Mouse (Mus musculus): Measurements from ENCODE around the gene Pp2d1. TPM values are rescaled to one million over a fixed set of nuclear protein-coding genes. Genes with fewer than 3 reads are reported as not detected.

Pp2d1 gene
- total and polyA plus RNA-seq, 3 experiments = not detected

DNA sequence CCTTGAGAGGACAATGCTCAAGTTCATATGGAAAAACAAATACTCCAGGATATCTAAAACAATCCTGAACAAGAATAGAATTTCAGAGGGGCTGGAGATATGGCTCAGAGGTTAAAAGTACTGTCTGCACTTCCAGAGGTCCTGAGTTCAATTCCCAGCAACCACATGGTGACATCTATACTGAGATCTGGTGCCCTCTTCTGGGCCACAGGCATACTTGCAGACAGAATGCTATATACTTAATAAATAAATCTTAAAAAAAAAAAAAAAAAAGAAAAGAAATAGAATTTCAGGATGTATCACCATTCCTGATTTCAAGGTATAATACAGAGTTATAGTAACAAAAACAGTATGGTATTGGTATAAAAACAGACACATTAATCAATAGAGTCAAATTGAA lies 19.9 kb downstream of the Pp2d1 start:
- in situ Hi-C loops (cut with MboI; ENCODE audit: low pct_ligation_motif_present, low pct_unique_long_range_greater_than_20kb, low sequenced_read_pairs) = no loop called here
- H3K36me3 ChIP-seq (replicated peaks in 1 of 2; ENCODE audit: control insufficient read depth in 1 of 2, insufficient read depth in 1 of 2, low read length in 1 of 2) = peaks cover 0 to 6% of the 10 kb centered on the region in 2 experiments
- TF ChIP-seq RAD21 (IDR thresholded peaks at IDR 0.05; ENCODE audit: low read depth, low read length) (peak; percentile 10), MAZ (IDR thresholded peaks at IDR 0.05; ENCODE audit: low read depth, low read length) (no peak), CTCF (conservative IDR thresholded peaks at IDR 0.05 in 1 of 2, IDR thresholded peaks at IDR 0.05 in 1 of 2; ENCODE audit: low read depth in 2 of 2, low read length in 2 of 2) (peak in 1 of 2 experiments; percentile 34; a peak in 2 of 4 replicates), ZNF384 (IDR thresholded peaks at IDR 0.05; ENCODE audit: low read depth, low read length) (peak; percentile 10; the same call in 1 of the 2 replicates)
- H3K4me2 ChIP-seq (ENCODE audit: insufficient read depth, low read depth, poor library complexity, severe bottlenecking) = no peak overlapping the region
- peak; percentile 3 for DNase-seq (ENCODE audit: extremely low read depth)
- H3K4me3 ChIP-seq (replicated peaks in 1 of 3; ENCODE audit: low read depth in 2 of 3, low read length in 2 of 3, poor library complexity in 1 of 3) = no peak overlapping the region
- no peaks in the 10 kb centered on the region for H3K4me1 ChIP-seq (ENCODE audit: control insufficient read depth in 1 of 2, insufficient read depth in 2 of 2)
- H3K79me2 ChIP-seq (replicated peaks; ENCODE audit: control insufficient read depth, extremely low read depth, insufficient read depth, poor library complexity, severe bottlenecking) = no peaks in the 10 kb centered on the region
- H3K27me3 ChIP-seq (replicated peaks) = no peaks in the 10 kb centered on the region
- no peak overlapping the region for H3K27ac ChIP-seq (ENCODE audit: insufficient read depth, low read depth)
- no peak overlapping the region for H3K9ac ChIP-seq (ENCODE audit: insufficient read depth, low read depth)
- dilution Hi-C loops (cut with MboI; ENCODE audit: extremely low pct_ligation_motif_present, extremely low pct_unique_long_range_greater_than_20kb, low sequenced_read_pairs) = no loop called here
- H3K9me3 ChIP-seq (replicated peaks; ENCODE audit: low read length) = no peaks in the 10 kb centered on the region

DNA sequence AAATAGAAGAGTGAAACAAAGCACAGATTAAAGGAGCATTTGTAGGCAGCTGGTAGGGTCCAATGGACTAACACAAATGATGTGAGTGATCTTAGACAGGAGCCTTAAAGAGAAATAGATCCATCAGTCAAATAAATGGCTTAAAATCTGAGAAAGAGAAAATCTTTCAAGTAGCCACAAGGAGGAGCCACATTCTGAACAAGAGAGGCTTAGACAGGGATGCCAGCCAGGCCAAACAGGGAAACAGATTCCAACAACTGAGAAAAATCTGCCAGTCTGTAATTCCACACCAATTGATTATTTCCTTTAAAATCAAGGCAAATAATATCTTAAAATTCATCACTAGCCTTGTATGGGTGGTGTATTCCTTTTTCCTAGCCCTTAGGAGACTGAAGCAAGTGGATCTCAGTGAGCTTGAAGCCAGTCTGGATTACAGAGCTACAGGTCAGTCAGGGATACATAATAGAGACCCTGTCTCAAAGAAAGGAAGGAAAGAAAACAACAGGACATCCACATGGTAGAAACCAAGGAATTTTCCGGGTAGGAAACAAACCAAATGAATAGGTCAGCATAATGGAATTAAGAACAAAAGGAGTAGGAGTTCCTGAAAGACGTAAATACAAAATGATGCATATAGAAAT lies 26.8 kb downstream of the Pp2d1 start:
- H3K79me2 ChIP-seq (replicated peaks; ENCODE audit: control insufficient read depth, extremely low read depth, insufficient read depth, poor library complexity, severe bottlenecking) = no peaks in the 10 kb centered on the region
- dilution Hi-C loops (cut with MboI; ENCODE audit: extremely low pct_ligation_motif_present, extremely low pct_unique_long_range_greater_than_20kb, low sequenced_read_pairs) (no loop called here), in situ Hi-C loops (cut with MboI; ENCODE audit: low pct_ligation_motif_present, low pct_unique_long_range_greater_than_20kb, low sequenced_read_pairs) (loop anchor here (5.0 kb wide), 1 partner anchor 65 kb away; no protein-coding TSS in a partner anchor)
- H3K4me3 ChIP-seq (replicated peaks in 1 of 3; ENCODE audit: low read depth in 2 of 3, low read length in 2 of 3, poor library complexity in 1 of 3) = no peak overlapping the region
- peaks cover 0 to 10% of the 10 kb centered on the region in 2 experiments for H3K36me3 ChIP-seq (replicated peaks in 1 of 2; ENCODE audit: control insufficient read depth in 1 of 2, insufficient read depth in 1 of 2, low read length in 1 of 2)
- no peaks in the 10 kb centered on the region for H3K27me3 ChIP-seq (replicated peaks)
- H3K9me3 ChIP-seq (replicated peaks; ENCODE audit: low read length) = no peaks in the 10 kb centered on the region
- DNase-seq (ENCODE audit: extremely low read depth) = peak; percentile 12
- no peak for TF ChIP-seq CHD2 (IDR thresholded peaks at IDR 0.05; ENCODE audit: low read length)
- TF ChIP-seq SMC3 (IDR thresholded peaks at IDR 0.05; ENCODE audit: low read depth, low read length) = peak; percentile 47
- peak; percentile 42 for TF ChIP-seq RAD21 (IDR thresholded peaks at IDR 0.05; ENCODE audit: low read depth, low read length)
- peak in 1 of 2 experiments; percentile 60; a peak in 2 of 4 replicates for TF ChIP-seq CTCF (conservative IDR thresholded peaks at IDR 0.05 in 1 of 2, IDR thresholded peaks at IDR 0.05 in 1 of 2; ENCODE audit: low read depth in 2 of 2, low read length in 2 of 2)
- no peak for TF ChIP-seq JUND (conservative IDR thresholded peaks at IDR 0.05; ENCODE audit: low read depth, low read length)
- TF ChIP-seq ZMIZ1 (IDR thresholded peaks at IDR 0.05; ENCODE audit: low read depth, low read length) = no peak
- TF ChIP-seq POLR2AphosphoS2 (IDR thresholded peaks at IDR 0.05; ENCODE audit: low read depth, low read length) = no peak
- no peaks in the 10 kb centered on the region for H3K4me1 ChIP-seq (ENCODE audit: control insufficient read depth in 1 of 2, insufficient read depth in 2 of 2)
- no peak overlapping the region for H3K9ac ChIP-seq (ENCODE audit: insufficient read depth, low read depth)
- H3K27ac ChIP-seq (ENCODE audit: insufficient read depth, low read depth) = no peak overlapping the region
- no peak overlapping the region for H3K4me2 ChIP-seq (ENCODE audit: insufficient read depth, low read depth, poor library complexity, severe bottlenecking)

DNA sequence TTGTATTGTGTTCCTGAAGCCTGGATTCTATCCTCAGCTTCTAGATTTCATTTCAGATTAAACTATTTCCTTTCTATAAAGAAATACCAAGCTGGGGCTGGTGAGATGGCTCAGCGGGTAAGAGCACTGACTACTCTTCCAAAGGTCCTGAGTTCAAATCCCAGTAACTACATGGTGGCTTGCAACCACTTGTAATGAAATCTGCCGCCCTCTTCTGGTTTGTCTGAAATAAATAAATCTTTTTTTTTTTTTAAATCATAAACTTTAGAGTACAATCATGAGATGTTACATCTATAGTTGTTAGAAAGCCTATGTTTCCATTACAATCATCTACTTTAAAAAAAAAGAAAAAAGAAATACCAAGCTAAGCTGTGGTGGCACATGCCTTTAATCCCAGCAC lies 36.3 kb downstream of the Pp2d1 start:
- H3K27ac ChIP-seq (ENCODE audit: insufficient read depth, low read depth) = no peak overlapping the region
- TF ChIP-seq MAFK (IDR thresholded peaks at IDR 0.05; ENCODE audit: insufficient replicate concordance, low read length) (no peak), KAT2A (IDR thresholded peaks at IDR 0.05; ENCODE audit: insufficient replicate concordance, low read length) (no peak), ZKSCAN1 (IDR thresholded peaks at IDR 0.05; ENCODE audit: borderline replicate concordance, low read depth, low read length) (no peak), ZNF384 (IDR thresholded peaks at IDR 0.05; ENCODE audit: low read depth, low read length) (peak; percentile 48), RAD21 (IDR thresholded peaks at IDR 0.05; ENCODE audit: low read depth, low read length) (no peak), EP300 (IDR thresholded peaks at IDR 0.05; ENCODE audit: low read length) (no peak), MYC (IDR thresholded peaks at IDR 0.05; ENCODE audit: low read depth, low read length) (no peak), USF2 (conservative IDR thresholded peaks at IDR 0.05; ENCODE audit: low read depth, low read length) (no peak), GABPA (IDR thresholded peaks at IDR 0.05; ENCODE audit: insufficient replicate concordance, low read depth, low read length) (no peak)
- dilution Hi-C loops (cut with MboI; ENCODE audit: extremely low pct_ligation_motif_present, extremely low pct_unique_long_range_greater_than_20kb, low sequenced_read_pairs) (no loop called here), in situ Hi-C loops (cut with MboI; ENCODE audit: low pct_ligation_motif_present, low pct_unique_long_range_greater_than_20kb, low sequenced_read_pairs) (no loop called here)
- H3K4me3 ChIP-seq (replicated peaks in 1 of 3; ENCODE audit: low read depth in 2 of 3, low read length in 2 of 3, poor library complexity in 1 of 3) = no peak overlapping the region
- no peaks in the 10 kb centered on the region for H3K27me3 ChIP-seq (replicated peaks)
- no peak overlapping the region for H3K4me2 ChIP-seq (ENCODE audit: insufficient read depth, low read depth, poor library complexity, severe bottlenecking)
- DNase-seq (ENCODE audit: extremely low read depth) = no peak
- H3K9ac ChIP-seq (ENCODE audit: insufficient read depth, low read depth) = no peak overlapping the region
- H3K9me3 ChIP-seq (replicated peaks; ENCODE audit: low read length) = no peaks in the 10 kb centered on the region
- no peaks in the 10 kb centered on the region for H3K4me1 ChIP-seq (ENCODE audit: control insufficient read depth in 1 of 2, insufficient read depth in 2 of 2)
- no peaks in the 10 kb centered on the region for H3K79me2 ChIP-seq (replicated peaks; ENCODE audit: control insufficient read depth, extremely low read depth, insufficient read depth, poor library complexity, severe bottlenecking)
- peaks cover 43 to 64% of the 10 kb centered on the region in 2 experiments for H3K36me3 ChIP-seq (replicated peaks in 1 of 2; ENCODE audit: control insufficient read depth in 1 of 2, insufficient read depth in 1 of 2, low read length in 1 of 2)

Data from CH12.LX (cell line).